Mouse (Mus musculus) hindbrain, embryonic 16.5 days (tissue): ENCODE data around the gene Pgbd5. TPM values are rescaled to one million over a fixed set of nuclear protein-coding genes. Genes with fewer than 3 reads are reported as not detected.

ENCODE experiments used
- ATAC-seq: fragments of 200-750 bp; cut with Nextera tagmentation; 2 replicates; pipeline ENCODE4 v1.8.0; 2017; ENCODE audit warnings: moderate TSS enrichment, moderate library complexity
- H3K27ac ChIP-seq: fragments of 300-500 bp; sonication (generic); 2 replicates; pipeline ENCODE4 v1.5.1; 2014; ENCODE audit warnings: low read depth, mild to moderate bottlenecking, control low read depth, low read length, moderate library complexity
- H3K27me3 ChIP-seq: fragments of 300-500 bp; sonication (generic); replicated peaks from 2 replicates; pipeline ENCODE4 v1.6.1; 2014; ENCODE audit warnings: low read length; ENCODE audit not compliant: control insufficient read depth, insufficient read depth
- H3K36me3 ChIP-seq: fragments of 300-500 bp; sonication (generic); 2 replicates; pipeline ENCODE4 v1.6.1; 2014; ENCODE audit warnings: mild to moderate bottlenecking, low read length, moderate library complexity, mixed read lengths; ENCODE audit not compliant: control insufficient read depth, insufficient read depth
- H3K4me1 ChIP-seq: fragments of 300-500 bp; sonication (generic); 2 replicates; pipeline ENCODE4 v1.6.1; 2014; ENCODE audit warnings: low read depth, low read length; ENCODE audit not compliant: control insufficient read depth, insufficient read depth
- H3K4me2 ChIP-seq: fragments of 300-500 bp; sonication (generic); 2 replicates; pipeline ENCODE4 v1.6.1; 2014; ENCODE audit warnings: mild to moderate bottlenecking, low read length, control low read depth, moderate library complexity
- H3K4me3 ChIP-seq: fragments of 300-500 bp; sonication (generic); 2 replicates; pipeline ENCODE4 v1.5.1; 2014; ENCODE audit warnings: mild to moderate bottlenecking, low read length, control low read depth, moderate library complexity
- H3K9ac ChIP-seq: fragments of 300-500 bp; sonication (generic); 2 replicates; pipeline ENCODE4 v1.6.1; 2014; ENCODE audit warnings: low read depth, mild to moderate bottlenecking, control low read depth, low read length, moderate library complexity
- H3K9me3 ChIP-seq: fragments of 300-500 bp; sonication (generic); 2 replicates; pipeline ENCODE4 v1.6.1; 2014; ENCODE audit warnings: mild to moderate bottlenecking, low read length, moderate library complexity; ENCODE audit not compliant: control insufficient read depth
- WGBS: fragments of 180-500 bp; shearing (Covaris S2); extraction: QIAGEN DNeasy Blood & Tissue Kit; methylation state at CpG from one replicate; pipeline ENCODE4 v1.1.7; 2014; 5-methylcytosine and 5-hydroxymethylcytosine counted together
- polyA plus RNA-seq: library from polyadenylated mRNA; unstranded; fragments of >200 nt; fragmentation: Nextera tagmentation; extraction: Ambion mirVana; gene quantifications from 2 replicates; pipeline ENCODE4 v1.2.1, GENCODE M21; 2015

The Pgbd5 gene
- polyA plus RNA-seq, 1 experiment from 2014 or later = 13.6 TPM

DNA sequence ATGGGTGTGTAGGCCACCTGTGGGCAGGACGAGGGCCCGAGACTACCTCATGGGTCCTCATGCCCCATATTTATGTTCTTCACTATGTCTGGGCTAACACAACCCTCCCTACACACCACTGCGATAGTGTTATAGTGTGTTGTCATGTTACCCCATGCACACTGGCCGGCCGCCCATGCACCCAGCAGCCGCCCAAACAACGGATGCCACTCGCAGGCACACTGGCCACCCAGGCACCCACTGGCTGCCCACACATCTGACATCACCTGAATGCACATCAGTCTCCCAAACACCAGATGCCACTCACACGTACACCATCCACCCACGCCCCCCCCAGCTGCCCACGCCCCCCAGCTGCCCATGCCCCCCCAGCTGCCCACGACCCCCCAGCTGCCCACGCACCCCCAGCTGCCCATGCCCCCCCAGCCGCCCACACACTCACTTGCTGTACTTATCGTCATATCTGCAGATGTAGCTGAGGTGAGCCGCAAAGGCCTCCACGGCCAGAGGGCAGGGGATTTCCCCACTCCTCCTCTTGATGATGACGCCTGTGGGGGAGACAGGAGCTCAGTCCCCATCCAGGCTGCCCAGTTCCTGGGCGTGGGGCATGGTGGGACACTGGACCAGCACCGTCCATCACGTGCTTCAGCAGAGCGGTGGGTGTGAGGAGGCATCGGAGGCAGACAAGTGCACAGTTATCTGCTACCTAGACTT, 67.9 kb downstream of the Pgbd5 start:
- ATAC-seq = no peak
- no peaks in the 10 kb centered on the region for H3K9me3 ChIP-seq
- no peak overlapping the region for H3K27ac ChIP-seq
- H3K4me3 ChIP-seq = no peak overlapping the region
- WGBS = 89% methylated on average over 23 of the region's 23 CpGs
- no peak overlapping the region for H3K9ac ChIP-seq
- no peak overlapping the region for H3K4me2 ChIP-seq
- no peaks in the 10 kb centered on the region; the same call in 1 of the 2 replicates for H3K36me3 ChIP-seq
- no peaks in the 10 kb centered on the region for H3K27me3 ChIP-seq
- no peaks in the 10 kb centered on the region for H3K4me1 ChIP-seq

DNA sequence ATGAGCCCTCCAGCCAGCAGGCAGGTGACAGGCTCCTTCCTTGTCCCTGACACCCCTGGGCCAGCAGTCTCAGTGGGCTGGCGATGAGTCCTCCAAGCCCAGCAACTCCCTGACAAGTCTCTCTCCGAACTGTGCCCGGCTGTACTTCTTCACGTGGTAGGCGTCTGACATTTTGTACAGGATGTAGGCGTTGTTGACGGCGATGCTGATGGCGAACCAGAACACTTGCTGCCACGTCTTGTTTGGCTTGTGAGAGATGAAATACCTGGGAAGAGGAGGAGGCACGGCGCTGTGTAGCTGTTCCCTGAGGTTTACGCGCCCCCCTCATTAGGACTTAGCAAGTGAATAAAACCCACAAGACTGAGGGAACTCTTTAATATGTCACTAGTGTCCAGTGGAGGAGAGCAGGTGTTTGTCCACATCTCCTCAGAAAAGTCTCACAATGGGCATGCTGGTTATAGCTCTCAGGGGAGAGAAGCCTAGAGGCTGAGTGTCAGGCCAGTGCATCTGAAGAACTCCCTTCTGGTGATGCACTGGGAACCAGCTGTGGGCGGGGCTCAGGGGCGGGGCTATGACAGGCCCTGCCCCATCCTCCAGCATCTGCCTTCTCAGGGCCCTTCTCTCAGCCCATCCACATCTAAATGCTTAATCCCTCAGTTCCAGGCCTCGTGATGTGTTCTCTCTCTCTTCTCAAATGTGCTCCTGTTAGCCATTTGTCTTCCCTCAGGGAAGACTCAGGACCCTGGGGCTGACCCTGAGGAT, 68.9 kb downstream of the Pgbd5 start:
- Histone ChIP-seq H3K4me3 (no peak overlapping the region), H3K4me2 (no peak overlapping the region), H3K36me3 (no peaks in the 10 kb centered on the region; the same call in 1 of the 2 replicates), H3K9me3 (no peaks in the 10 kb centered on the region), H3K27me3 (no peaks in the 10 kb centered on the region), H3K4me1 (no peaks in the 10 kb centered on the region), H3K27ac (no peak overlapping the region), H3K9ac (no peak overlapping the region)
- WGBS = 78% methylated on average over 17 of the region's 17 CpGs
- no peak for ATAC-seq

- Histone ChIP-seq H3K9ac (no peak overlapping the region), H3K27ac (no peak overlapping the region), H3K27me3 (no peaks in the 10 kb centered on the region), H3K4me1 (no peaks in the 10 kb centered on the region), H3K4me2 (no peak overlapping the region), H3K4me3 (no peak overlapping the region), H3K36me3 (no peaks in the 10 kb centered on the region; the same call in 1 of the 2 replicates), H3K9me3 (no peaks in the 10 kb centered on the region)
- peak; percentile 55; the same call in 1 of the 2 replicates for ATAC-seq
- 10% methylated on average over 8 of the region's 8 CpGs for WGBS
These were observed 71.2 kb downstream of the Pgbd5 start for GRCm38 (mm10) chr8:124368213-124368612.

DNA sequence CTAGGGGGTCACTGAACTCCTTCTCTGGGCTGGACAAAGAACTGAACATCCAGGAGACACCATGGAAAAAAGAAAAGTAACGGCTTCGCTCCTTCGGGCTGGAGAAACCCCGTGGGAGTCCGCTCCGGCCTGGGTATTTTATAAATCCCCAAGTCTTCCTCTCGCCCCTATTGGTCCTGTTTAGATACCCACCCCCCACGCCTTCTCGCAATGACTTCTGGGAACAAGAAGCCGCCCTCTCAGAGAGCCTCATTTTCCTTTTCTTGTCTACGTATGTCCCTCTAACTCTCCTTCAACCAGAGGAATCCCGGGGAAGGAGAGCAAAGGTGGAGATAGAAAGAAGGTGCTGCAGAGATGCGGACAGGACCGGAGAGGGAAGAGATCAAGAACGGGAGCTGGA, 76.1 kb downstream of the Pgbd5 start:
- WGBS = 93% methylated on average over 15 of the region's 15 CpGs
- Histone ChIP-seq H3K4me1 (no peaks in the 10 kb centered on the region), H3K4me3 (no peak overlapping the region), H3K4me2 (no peak overlapping the region), H3K27me3 (no peaks in the 10 kb centered on the region), H3K9me3 (no peaks in the 10 kb centered on the region), H3K9ac (no peak overlapping the region), H3K27ac (no peak overlapping the region), H3K36me3 (no peaks in the 10 kb centered on the region)
- ATAC-seq = no peak

DNA sequence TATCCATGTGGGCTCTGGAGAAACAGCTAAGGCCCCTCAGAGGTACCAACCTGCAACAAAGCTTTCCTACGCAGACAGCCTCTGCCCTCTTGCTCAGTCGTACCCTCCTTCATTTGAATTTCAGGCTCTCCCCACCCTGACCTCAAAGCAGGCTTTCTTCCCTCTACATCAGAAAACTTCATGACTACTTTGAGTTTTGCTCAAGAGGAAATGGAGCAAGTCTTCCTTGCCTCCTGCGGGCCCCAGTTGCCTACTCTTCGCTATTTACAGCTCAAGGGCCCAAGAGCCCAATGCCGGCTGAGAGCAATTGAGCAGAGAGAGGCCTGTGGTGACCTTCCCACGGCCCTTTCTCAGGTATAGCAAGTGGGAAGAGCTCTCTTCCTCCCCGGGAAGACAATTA, 76.9 kb downstream of the Pgbd5 start:
- H3K4me1 ChIP-seq = no peaks in the 10 kb centered on the region
- H3K4me2 ChIP-seq = no peak overlapping the region
- no peaks in the 10 kb centered on the region for H3K36me3 ChIP-seq
- 77% methylated on average over 7 of the region's 7 CpGs for WGBS
- H3K9me3 ChIP-seq = no peaks in the 10 kb centered on the region
- H3K9ac ChIP-seq = no peak overlapping the region
- H3K27ac ChIP-seq = no peak overlapping the region
- ATAC-seq = no peak
- no peaks in the 10 kb centered on the region for H3K27me3 ChIP-seq
- no peak overlapping the region for H3K4me3 ChIP-seq

GRCm38 (mm10) chr8:124361773-124362427, 77.6 kb downstream of the Pgbd5 start:
- WGBS = 85% methylated on average over 11 of the region's 11 CpGs
- H3K4me2 ChIP-seq = no peak overlapping the region
- H3K36me3 ChIP-seq = no peaks in the 10 kb centered on the region
- H3K27me3 ChIP-seq = no peaks in the 10 kb centered on the region
- no peak overlapping the region for H3K4me3 ChIP-seq
- no peak overlapping the region for H3K9ac ChIP-seq
- H3K9me3 ChIP-seq = no peaks in the 10 kb centered on the region
- no peaks in the 10 kb centered on the region for H3K4me1 ChIP-seq
- ATAC-seq = no peak
- H3K27ac ChIP-seq = no peak overlapping the region

DNA sequence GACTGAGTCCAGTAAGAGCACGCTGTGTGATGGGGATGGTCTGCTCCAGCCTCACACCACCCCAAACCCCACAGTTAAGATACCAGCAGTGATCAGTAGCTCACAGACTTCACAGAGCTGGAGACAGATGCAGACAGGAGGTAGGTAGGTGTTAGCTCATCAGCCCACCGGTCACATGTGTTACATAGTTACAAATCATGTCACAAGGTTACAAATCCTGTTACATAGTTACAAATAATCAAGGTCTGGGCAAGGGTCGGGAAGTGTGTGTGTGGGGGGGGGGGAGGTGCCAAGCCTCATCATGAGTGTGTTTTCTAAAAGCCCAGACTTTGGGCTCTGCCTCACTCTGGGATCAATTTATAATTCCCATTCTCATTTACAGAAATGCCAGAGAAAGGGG, 78.5 kb downstream of the Pgbd5 start:
- Histone ChIP-seq H3K36me3 (no peaks in the 10 kb centered on the region), H3K27me3 (no peaks in the 10 kb centered on the region), H3K4me2 (no peak overlapping the region), H3K9me3 (no peaks in the 10 kb centered on the region), H3K4me3 (no peak overlapping the region), H3K9ac (no peak overlapping the region), H3K27ac (no peak overlapping the region), H3K4me1 (no peaks in the 10 kb centered on the region)
- no peak for ATAC-seq
- WGBS = 88% methylated on average over 3 of the region's 3 CpGs

GRCm38 (mm10) chr8:124351636-124352035, 87.8 kb downstream of the Pgbd5 start:
- Histone ChIP-seq H3K27ac (no peak overlapping the region), H3K9ac (no peak overlapping the region), H3K4me1 (no peaks in the 10 kb centered on the region), H3K36me3 (no peaks in the 10 kb centered on the region), H3K27me3 (no peaks in the 10 kb centered on the region), H3K9me3 (no peaks in the 10 kb centered on the region), H3K4me3 (no peak overlapping the region), H3K4me2 (no peak overlapping the region)
- 63% methylated on average over 5 of the region's 5 CpGs for WGBS
- ATAC-seq = no peak

DNA sequence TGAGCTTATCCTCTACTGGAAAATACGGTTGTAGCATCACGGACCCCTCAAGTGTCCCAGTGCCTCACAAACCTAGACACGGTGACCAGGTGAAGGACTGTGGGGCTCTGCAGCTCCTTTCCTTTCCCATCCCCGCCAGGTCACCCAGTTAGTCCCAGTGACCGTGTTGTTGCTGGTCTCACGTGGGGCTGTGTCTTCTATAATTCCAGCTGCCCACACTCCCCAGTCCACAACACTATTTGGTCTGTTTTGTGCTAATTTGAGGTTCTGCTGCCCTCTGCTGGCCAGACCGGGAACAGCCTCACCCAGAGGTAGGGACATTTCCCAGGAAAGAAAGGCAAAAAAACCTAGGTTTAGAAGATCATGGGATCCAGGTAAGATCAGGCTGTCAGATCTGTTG, 89.8 kb downstream of the Pgbd5 start:
- Histone ChIP-seq H3K36me3 (no peaks in the 10 kb centered on the region), H3K27me3 (no peaks in the 10 kb centered on the region), H3K27ac (no peak overlapping the region), H3K9ac (no peak overlapping the region), H3K4me3 (no peak overlapping the region), H3K9me3 (no peaks in the 10 kb centered on the region), H3K4me1 (no peaks in the 10 kb centered on the region), H3K4me2 (no peak overlapping the region)
- 40% methylated on average over 7 of the region's 7 CpGs for WGBS
- peak; percentile 57 for ATAC-seq
